Mouse (Mus musculus) embryo, embryonic 11.5 days (tissue): ENCODE results near the gene Styx.
"Not testable (repeated sequence)": the region's sequence is repeated elsewhere in the genome, so short reads cannot be mapped to it uniquely, and the experiment has no call there.

ENCODE experiments used
- DNase-seq: peaks from one replicate; pipeline ENCODE4 v3.0.0-alpha.2; 2012; ENCODE audit warnings: low read depth, low spot score

Styx gene

DNA sequence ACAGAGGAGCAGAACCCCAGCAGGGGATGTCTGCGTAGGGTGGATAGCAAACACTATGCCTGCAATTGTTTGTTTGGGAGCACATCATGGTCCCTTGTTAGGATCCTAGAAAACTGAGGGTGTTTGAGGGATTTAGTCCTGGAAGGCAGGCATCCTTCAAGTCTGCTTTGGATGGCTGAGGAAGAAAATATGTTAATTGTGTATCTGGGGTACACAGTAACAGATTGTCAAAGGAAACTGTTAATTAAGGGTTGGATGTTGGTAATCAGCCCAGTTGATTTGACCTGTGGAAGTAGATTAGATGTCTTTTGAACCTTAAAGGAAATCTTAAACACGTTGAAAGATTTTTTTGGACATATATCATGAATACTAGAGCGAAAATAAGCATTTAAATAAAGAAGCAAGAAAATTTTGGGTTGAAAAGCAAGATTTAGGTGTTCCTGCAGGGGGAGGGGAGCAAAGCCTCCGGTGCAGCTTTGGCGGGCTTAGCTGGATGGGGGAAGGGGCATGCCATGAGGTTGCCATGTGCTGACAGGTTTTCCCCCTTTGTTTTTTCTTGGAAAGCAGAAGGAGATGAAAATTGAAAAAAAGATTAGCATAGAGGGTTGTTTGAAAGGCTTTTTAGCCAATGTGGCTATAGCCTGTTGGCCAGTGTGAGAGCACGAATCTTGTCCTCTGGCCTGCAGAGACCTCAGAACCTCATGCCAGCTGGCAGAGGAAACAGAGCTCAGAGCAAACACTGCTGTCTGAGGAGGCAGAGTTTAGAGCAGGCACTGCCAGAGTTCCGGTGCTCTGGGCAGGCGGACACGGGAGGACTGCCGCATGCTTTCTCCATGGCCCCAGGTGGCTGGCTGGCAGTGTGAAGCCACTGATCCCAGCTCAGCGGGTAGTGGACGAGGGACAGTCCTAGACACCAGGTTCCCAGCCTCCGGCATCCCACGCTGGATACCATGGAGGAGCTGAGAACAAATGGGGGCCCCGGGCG is 13.6 kb downstream of the Styx start:
- no peak for DNase-seq

DNA sequence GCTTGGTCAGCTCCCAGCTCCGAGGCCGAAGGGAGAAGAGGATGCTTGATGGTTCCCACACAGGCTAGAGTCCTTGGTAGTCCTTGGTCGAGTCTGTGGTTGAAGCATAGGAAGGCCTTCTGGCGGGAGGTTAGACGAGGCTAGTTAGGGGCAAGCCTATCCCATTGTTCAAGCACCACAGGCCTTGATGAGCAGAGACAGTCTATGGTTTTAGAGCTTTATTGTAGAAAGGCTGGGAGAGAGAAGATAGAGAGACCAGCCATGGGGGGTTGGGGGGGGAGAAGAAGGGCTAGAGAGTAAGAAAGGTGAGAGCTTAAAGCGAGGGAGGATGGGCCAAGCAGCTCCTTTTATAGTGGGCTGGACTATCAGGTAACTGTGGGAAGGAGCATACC is 14.3 kb downstream of the Styx start:
- no peak for DNase-seq

DNA sequence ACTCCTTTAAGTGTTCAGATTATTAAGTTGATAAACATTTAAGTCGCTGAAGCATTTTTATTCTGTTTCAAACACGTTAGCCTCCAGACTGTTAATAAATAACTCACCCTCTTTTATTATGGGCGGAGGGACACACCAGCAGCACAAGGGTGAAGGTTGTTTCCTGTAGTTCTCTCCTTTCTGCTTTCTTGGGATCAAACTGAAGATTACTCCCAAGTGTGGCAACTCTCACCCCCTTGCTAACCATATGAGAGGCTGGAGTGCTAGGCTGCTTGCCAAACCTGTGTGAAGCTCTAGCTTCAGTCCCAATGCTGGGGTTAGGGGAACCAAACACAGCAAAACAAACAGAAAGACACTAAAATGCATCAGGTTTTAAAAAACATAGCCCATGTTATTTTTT is 27.9 kb downstream of the Styx start:
- DNase-seq = no peak

DNA sequence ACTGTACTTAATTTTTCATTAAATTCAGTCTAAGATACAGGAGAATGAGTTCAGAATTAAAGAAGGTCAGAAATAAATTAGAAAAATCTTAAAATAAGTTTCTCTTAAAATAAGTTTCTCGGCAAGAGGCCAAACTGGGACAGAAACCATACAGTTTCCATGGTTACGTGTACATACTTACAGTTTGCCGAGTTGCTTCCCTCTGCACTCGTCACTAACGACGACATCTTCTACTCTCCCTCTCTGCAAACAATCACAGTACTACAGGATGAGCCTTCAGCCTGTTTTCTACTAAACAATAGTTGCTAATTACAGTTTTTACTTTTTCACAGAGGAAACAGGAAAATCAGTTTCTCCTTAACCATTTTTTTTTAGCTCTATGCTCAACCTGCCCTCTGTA is 29.9 kb downstream of the Styx start:
- no peak for DNase-seq

- no peak for DNase-seq
Measured at GRCm38 (mm10) chr14:45382912-45383311, 32.0 kb downstream of the Styx start.

DNA sequence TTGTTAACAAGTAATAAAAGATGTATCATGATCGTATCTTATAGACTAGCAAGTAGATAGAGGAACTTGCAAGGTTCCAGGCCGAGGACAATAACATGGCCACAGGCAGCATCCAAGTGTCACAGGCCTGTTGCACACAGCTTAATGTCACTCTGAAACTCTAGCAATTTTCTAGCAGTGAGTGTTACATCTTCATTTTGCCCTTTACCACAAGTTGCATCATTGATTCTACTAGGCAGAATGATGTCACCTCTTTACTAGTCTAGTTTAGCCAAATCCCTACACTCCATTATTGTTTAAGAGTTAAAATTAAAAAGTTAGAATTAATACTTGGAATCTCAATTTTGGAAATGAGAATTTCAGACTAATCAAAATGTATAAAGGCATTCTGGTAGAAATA is 34.7 kb downstream of the Styx start:
- no peak for DNase-seq

GRCm38 (mm10) chr14:45387480-45387879 is 36.6 kb downstream of the Styx start:
- DNase-seq = no peak

DNA sequence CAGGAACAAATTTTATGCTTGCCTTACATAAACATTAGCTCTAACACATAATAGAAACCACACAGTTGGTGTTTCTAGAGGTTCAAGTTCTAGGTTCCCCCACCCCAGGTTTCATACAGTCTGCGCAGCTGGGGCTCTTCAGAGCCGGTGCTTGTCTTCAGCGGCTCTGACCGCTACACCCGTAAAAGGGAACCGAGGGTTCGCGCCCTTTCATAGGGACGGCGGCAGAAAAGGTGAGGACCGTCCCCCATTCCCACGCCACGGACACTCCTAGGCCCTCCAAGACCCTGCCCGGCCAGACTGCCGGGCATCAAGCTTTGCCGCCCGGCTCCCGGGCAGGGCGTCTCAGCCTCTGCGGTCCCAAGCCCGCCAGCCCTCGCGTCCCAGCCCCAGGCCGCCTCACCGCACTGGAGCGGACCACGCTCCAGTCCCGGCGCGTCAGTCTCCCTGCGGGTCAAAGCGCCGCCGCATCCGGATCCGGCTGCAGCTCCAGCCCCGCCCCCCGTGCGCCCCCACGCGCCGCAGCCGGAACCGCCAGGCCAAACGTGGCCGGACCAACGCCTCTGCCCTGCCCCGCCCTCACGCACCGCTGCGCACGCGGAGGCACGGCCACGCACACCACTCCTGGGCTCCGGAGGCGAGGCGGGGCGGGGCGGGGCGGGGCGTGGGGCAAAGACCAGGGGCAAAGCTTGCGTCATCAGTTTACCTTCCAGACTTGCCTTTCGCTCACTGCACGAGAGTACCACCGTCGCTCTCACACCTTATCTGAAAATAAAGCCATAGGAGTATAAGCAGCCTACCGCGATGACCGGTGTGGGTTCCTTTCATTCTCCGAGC is 37.7 kb downstream of the Styx start:
- peak; percentile 81 for DNase-seq

DNA sequence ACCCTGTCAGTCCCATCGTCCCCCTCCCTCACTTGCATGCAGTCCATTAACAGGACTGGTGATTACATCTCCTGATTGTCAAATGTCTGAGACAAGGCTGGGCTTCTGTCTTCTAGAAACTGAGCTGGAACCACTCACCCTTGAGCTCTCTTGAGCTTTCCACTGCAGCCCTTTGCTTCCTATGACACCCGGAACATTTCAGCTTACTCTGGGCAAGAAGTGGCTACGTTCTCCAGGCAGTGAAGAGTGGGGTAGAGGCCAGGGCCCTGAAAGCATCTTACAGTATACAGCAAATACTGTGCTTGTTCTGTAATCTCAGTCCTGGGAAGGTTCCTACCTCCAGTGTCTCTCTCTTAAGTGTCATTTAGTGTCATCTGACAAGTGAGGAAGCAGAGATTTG is 38.3 kb downstream of the Styx start:
- no peak for DNase-seq

GRCm38 (mm10) chr14:45399836-45400235 is 48.9 kb downstream of the Styx start:
- DNase-seq = no peak

- no peak for DNase-seq
Measured at GRCm38 (mm10) chr14:45403651-45404050, 52.8 kb downstream of the Styx start.

DNA sequence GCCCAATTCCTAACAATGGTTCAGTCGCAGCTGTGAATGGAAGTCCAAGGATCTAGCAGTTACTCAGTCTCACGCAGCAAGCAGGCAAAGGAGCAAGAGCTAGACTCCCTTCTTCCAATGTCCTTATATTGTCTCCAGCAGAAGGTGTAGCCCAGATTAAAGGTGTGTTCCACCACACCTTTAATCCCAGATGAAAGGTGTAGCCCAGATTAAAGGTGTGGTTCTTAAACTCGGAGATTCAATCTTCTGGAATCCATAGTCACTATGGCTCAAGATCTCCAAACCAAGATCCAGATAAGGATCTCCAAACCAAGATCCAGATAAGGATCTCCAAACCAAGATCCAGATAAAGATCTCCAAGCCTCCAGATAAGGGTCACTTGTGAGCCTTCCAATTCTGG is 53.9 kb downstream of the Styx start, which contains the start of gene Gnpnat1:
TSS of gene Gnpnat1 (minus strand) at position 101 of the 400 bp plus-strand sequence.
- not testable (repeated sequence) for DNase-seq

DNA sequence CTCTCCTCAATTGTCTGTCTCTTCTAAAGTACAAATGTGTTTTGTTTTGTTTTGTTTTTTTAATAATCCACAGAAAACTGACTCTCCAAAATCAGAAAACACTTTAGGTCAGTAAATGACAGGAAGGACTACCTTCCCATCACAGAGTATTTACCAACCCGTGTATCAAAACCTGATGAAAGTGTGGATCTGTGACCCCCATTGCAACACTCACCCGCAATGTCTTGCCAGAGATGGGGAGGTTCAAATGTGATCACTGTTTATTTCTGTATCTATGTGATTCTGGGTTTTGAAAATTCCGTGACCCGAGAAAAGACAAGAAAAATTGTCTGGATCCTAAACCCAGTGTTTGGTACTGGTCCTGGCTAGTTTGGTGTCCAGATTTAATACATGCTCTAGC is 65.4 kb downstream of the Styx start:
- DNase-seq = no peak

DNA sequence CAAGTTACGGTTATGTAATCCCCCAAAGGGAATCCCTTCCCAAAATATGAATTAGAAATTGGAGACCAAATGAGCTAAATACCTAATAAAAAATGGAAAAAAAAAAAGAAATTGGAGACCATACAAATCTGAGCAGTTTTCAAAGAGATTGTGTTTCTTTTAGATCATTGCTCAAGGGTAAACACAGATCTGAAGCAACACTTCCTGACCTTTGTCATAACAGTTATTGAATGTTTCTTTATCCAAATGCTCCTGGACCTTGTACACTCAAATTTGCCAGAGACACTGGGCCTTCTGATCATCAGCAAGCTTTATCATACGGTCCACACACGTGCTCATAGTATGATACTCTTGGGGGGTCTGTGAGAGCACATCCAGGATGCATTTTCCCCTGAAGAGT is 67.7 kb downstream of the Styx start:
- DNase-seq = no peak

GRCm38 (mm10) chr14:45419323-45419722 is 68.4 kb downstream of the Styx start:
- no peak for DNase-seq

GRCm38 (mm10) chr14:45422371-45422770 is 71.5 kb downstream of the Styx start:
- DNase-seq = no peak

DNA sequence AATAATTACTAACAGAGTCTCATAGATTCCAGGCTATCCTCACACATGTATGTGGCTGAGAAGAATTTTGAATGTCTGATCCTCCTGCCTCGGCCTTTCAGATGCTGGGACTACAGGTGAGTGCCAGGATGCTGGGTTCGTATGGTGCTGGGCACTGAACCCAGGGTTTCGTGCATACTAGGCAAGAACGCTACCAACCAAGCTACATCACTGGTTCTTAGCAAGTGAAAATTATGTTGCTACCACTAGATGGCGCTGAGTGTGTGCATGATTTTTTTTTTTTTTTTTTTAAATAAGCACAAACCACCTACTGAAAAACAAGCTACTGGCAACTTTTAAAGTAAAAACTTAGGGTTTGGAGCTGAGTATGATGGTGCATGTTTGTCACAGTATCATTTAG is 72.3 kb downstream of the Styx start:
- DNase-seq = peak; percentile 61

DNA sequence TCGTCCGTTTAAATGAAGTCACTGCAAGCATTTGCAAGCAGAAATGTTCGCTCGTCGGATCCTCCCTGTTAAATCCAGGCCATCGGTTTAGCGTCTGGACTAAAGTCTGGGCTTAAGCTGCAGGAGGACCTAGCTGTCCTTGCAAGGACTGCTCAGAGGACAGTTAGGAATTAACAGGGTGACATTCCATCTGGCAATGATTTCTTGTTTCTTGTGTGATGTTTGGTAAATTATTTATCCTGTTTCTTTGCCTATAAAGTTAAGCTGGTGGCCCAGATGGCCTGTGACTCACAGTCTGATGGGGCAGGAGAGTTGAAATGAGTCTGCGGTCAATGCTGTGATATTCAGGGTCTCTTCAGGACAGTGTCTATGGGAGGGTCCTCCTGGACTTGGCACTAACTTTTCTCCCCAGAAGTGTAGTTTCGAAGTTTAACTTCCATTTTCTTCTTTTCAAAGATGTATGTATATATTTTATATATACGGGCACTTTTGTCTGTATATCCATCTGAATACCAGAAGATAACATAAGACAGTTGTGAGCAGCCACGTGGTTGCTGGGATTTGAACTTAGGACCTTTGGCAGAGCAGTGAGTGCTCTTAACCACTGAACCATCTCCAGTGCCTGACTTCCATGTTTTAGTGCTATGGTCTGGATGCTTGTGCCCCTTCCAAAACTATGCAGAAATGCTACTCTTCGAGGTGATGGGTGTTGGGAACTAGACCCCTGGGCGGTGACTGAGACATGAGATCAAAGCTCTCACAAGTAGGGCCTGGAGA is 79.4 kb downstream of the Styx start:
- no peak for DNase-seq

DNA sequence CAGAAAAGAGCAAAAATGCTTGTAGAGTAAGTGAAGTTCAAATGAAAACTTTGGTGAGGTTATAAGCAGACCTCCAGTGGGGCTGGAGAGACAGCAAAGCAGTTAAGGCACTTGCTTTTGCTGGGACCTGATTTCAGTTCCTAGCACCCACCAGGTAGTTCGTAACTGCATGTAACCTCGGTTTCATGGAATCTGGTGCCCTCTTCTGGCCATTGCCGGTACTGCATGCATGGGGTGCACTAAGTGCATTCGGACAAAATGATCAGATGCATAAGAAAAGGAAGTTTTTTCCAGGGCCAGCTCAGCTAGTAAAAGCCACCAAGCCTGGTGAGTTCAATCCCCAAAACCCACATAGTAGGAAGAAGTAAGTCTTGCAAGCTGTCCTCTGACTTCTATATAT is 81.1 kb downstream of the Styx start:
- DNase-seq = no peak

DNA sequence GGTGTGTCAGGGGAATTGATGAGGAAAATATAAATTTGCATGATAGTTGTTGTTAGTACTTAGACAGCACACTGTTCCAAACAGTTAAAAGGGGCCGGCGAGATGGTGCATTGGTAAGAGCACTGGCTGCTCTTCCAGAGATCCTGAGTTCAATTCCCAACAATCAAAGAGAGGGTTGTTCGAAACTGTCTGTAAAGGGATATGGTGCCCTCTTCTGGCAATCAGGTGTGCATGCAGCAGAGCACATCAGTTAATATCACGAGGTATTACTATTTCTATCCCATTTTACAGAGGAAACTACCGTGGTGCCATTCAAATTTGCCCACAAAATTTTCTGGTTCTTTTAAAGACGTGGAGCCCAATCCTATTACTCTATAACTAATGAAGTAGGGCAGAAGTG is 83.3 kb downstream of the Styx start:
- DNase-seq = no peak

GRCm38 (mm10) chr14:45438250-45438930 is 87.5 kb downstream of the Styx start:
- DNase-seq = no peak
